Mouse (Mus musculus): ENCODE measurements around the gene Hs3st3b1. TPM values are rescaled to one million over a fixed set of nuclear protein-coding genes. Genes with fewer than 3 reads are reported as not detected.
A peak's percentile ranks its signal among the peaks of the same experiment; 100 is the strongest.

Gene Hs3st3b1
- total RNA-seq (2022) = under 1 TPM; 0.24 to 0.32 (median 0.27) TPM

GRCm38 (mm10) chr11:63922091-63922621 is at the start of gene Hs3st3b1:
TSS of gene Hs3st3b1 (minus strand) at chr11:63922290.
- peak; percentile 76 to 85 for DNase-seq (ENCODE audit: low spot score in 2 of 2)

GRCm38 (mm10) chr11:63971462-63971861 is 49.4 kb upstream of the Hs3st3b1 start:
- DNase-seq (ENCODE audit: low spot score in 2 of 2) = no peak

- no peak for DNase-seq (ENCODE audit: low spot score in 2 of 2)
Measured at GRCm38 (mm10) chr11:63970818-63971217, 48.7 kb upstream of the Hs3st3b1 start.

GRCm38 (mm10) chr11:63969205-63969910 is 47.3 kb upstream of the Hs3st3b1 start:
- no peak for DNase-seq (ENCODE audit: low spot score in 2 of 2)

- DNase-seq (ENCODE audit: low spot score in 2 of 2) = no peak
Measured at GRCm38 (mm10) chr11:63968388-63969035, 46.4 kb upstream of the Hs3st3b1 start.

GRCm38 (mm10) chr11:63967641-63968387 is 45.7 kb upstream of the Hs3st3b1 start:
- no peak for DNase-seq (ENCODE audit: low spot score in 2 of 2)

GRCm38 (mm10) chr11:63965437-63965836 is 43.3 kb upstream of the Hs3st3b1 start:
- no peak for DNase-seq (ENCODE audit: low spot score in 2 of 2)

- DNase-seq (ENCODE audit: low spot score in 2 of 2) = no peak
Measured at GRCm38 (mm10) chr11:63957207-63957606, 35.1 kb upstream of the Hs3st3b1 start.

- no peak for DNase-seq (ENCODE audit: low spot score in 2 of 2)
Measured at GRCm38 (mm10) chr11:63956748-63957147, 34.7 kb upstream of the Hs3st3b1 start.

GRCm38 (mm10) chr11:63953887-63954286 is 31.8 kb upstream of the Hs3st3b1 start:
- no peak for DNase-seq (ENCODE audit: low spot score in 2 of 2)

- no peak for DNase-seq (ENCODE audit: low spot score in 2 of 2)
Measured at GRCm38 (mm10) chr11:63952743-63953191, 30.7 kb upstream of the Hs3st3b1 start.

- peak; percentile 41 to 52 for DNase-seq (ENCODE audit: low spot score in 2 of 2)
Measured at GRCm38 (mm10) chr11:63951831-63952631, 29.9 kb upstream of the Hs3st3b1 start.

GRCm38 (mm10) chr11:63948371-63948770 is 26.3 kb upstream of the Hs3st3b1 start:
- no peak for DNase-seq (ENCODE audit: low spot score in 2 of 2)

GRCm38 (mm10) chr11:63947024-63947423 is 24.9 kb upstream of the Hs3st3b1 start:
- no peak for DNase-seq (ENCODE audit: low spot score in 2 of 2)

- no peak for DNase-seq (ENCODE audit: low spot score in 2 of 2)
Measured at GRCm38 (mm10) chr11:63943947-63944346, 21.9 kb upstream of the Hs3st3b1 start.

GRCm38 (mm10) chr11:63943268-63943890 is 21.3 kb upstream of the Hs3st3b1 start:
- no peak for DNase-seq (ENCODE audit: low spot score in 2 of 2)

- DNase-seq (ENCODE audit: low spot score in 2 of 2) = no peak
Measured at GRCm38 (mm10) chr11:63942177-63942576, 20.1 kb upstream of the Hs3st3b1 start.

- DNase-seq (ENCODE audit: low spot score in 2 of 2) = no peak
Measured at GRCm38 (mm10) chr11:63936641-63937040, 14.6 kb upstream of the Hs3st3b1 start.

GRCm38 (mm10) chr11:63926901-63927300 is 4.8 kb upstream of the Hs3st3b1 start:
- DNase-seq (ENCODE audit: low spot score in 2 of 2) = no peak

GRCm38 (mm10) chr11:63925161-63925582 is 3.1 kb upstream of the Hs3st3b1 start:
- peak; percentile 63 to 69 for DNase-seq (ENCODE audit: low spot score in 2 of 2)

All from gastrocnemius, adult 8-10 months (tissue).